Mouse (Mus musculus): Measurements from ENCODE around the gene Herc6. TPM values are rescaled to one million over a fixed set of nuclear protein-coding genes. Genes with fewer than 3 reads are reported as not detected.
"Not testable (repeated sequence)": the region's sequence is repeated elsewhere in the genome, so short reads cannot be mapped to it uniquely, and the experiment has no call there.

Gene Herc6
- total RNA-seq, 2 experiments from 2014 or later, result 12.4 to 18.6 TPM

DNA sequence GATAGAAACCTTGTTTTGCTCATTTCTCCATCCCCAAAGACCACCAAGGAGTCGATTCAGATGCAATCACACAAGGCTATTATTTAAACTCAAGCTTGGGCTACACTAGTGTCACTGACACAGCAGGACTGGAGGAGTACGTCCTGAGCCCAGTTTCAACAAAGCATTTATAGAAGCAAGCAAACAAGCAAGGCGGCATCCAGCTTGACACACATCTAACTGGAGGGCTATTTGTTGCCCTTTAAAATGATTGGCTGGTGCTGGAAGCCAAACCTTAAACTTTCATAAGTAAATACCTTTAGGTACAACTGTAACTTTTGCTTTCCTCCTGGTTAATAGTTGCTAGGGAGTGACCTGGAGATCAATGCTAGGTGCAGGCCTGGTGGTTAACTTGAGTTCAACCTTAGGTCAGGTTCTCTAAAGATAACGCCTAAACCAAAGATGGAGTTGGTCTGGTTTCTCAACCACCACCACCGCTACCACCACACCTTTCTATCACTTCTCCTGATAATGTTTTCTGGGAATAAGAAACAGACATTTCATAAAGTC, 39.8 kb upstream of the Herc6 start:
- DNase-seq (ENCODE audit: extremely low spot score in 1 of 2, low spot score in 2 of 2), result no peak
- no peak for TF ChIP-seq CTCF (IDR thresholded peaks at IDR 0.05)
- intact Hi-C loops (cut with DNase I), result no loop called here
- no peak overlapping the region for H3K4me3 ChIP-seq
- H3K27ac ChIP-seq, result no peak overlapping the region

DNA sequence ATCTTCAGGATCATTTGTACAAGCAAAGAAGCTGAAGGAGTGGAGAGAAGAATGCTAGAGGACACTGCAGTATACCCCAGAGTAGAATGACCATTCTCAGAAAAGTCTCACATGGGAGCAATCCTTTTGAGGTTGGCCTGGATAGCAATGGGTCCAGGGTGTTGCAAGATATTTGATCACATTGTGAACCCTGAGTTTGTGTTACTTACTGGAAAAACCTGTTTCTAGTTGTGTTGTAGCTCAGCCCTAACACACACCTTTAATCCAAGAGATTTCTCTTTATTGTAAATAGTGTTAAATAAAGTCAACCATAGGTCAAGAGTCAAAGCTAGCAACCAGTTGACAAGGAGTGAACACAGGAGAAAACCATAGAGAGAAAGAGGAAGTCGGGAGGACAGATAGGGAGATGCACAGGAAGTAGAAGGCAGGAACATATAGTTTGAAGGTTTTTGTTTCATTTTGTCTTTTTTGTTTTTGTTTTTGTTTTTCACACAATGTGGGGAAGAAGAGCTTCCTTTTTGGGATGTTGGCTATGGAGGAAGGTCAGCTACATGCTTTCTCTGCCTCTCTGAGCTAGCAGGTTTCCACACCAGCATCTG, 39.0 kb upstream of the Herc6 start:
- DNase-seq (ENCODE audit: extremely low spot score in 1 of 2, low spot score in 2 of 2), result no peak
- no peak overlapping the region for H3K27ac ChIP-seq
- no peak overlapping the region for H3K4me3 ChIP-seq
- intact Hi-C loops (cut with DNase I), result no loop called here
- no peak for TF ChIP-seq CTCF (IDR thresholded peaks at IDR 0.05)

DNA sequence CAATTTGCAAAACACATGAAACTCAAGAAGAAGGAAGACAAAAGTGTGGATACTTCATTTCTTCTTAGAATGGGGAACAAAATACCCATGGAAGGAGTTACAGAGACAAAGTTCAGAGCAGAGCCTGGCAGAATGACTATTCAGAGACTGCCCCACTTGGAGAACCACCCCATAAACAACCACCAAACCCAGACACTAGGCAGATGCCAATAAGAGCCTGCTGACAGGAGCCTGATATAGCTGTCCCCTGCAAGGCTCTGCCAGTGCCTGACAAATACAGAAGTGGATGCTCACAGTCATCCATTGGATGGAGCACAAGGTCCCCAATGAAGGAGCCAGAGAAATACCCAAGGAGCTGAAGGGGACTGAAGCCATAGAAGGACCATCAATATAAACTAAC, 37.2 kb upstream of the Herc6 start:
- H3K27ac ChIP-seq; intact Hi-C loops (cut with DNase I); DNase-seq (ENCODE audit: extremely low spot score in 1 of 2, low spot score in 2 of 2); H3K4me3 ChIP-seq: not testable (repeated sequence)

DNA sequence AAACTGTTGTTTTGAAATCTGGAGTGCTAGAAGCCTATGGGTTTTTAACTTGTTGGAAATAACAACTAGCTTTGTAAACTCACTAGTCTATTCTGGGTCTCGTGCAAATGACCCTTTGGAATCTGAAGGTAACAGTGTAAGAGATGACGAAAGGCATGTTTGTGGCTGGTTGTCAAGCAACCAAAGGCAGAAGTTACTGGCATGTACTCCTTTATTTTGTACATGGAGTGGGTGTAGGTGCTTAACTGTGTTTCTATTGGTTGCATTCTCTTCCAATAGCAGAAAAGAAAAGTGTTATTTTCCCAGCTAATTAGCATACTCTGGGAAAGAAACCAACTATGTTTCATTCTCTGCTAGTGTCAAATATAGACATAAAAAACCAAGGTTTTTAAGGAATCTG, 35.9 kb upstream of the Herc6 start:
- H3K27ac ChIP-seq, result no peak overlapping the region
- no peak for DNase-seq (ENCODE audit: extremely low spot score in 1 of 2, low spot score in 2 of 2)
- no peak for TF ChIP-seq CTCF (IDR thresholded peaks at IDR 0.05)
- H3K4me3 ChIP-seq, result no peak overlapping the region
- intact Hi-C loops (cut with DNase I), result no loop called here

DNA sequence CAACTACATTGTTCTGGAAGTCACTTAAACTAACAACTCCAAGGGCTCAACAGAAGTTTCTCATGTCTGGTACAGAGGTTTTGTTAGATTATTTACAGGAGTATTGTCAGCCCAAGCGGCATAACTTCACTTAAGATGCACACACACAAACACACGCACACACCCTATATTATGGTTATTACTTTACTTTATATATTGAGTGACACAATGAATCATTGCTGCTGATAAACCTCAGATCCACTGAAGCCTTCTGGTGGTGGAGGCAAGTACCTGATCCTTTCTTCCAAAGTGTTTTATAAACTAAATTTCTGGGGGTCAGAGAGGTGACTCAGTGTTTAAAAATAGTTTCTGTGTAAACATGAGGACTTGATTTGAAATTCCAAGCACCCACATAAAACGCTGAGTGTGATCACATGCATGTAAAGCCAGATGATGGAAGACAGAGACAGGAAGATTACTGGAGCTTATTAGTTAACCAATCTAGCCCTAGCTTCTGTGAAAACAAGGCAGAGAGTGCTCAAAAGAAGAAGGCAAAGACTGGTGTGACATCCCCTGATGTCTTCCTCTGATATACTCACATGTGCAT, 29.5 kb upstream of the Herc6 start:
- no peak for DNase-seq (ENCODE audit: extremely low spot score in 1 of 2, low spot score in 2 of 2)
- no peak overlapping the region for H3K27ac ChIP-seq
- no peak overlapping the region for H3K4me3 ChIP-seq
- intact Hi-C loops (cut with DNase I), result no loop called here
- no peak for TF ChIP-seq CTCF (IDR thresholded peaks at IDR 0.05)

DNA sequence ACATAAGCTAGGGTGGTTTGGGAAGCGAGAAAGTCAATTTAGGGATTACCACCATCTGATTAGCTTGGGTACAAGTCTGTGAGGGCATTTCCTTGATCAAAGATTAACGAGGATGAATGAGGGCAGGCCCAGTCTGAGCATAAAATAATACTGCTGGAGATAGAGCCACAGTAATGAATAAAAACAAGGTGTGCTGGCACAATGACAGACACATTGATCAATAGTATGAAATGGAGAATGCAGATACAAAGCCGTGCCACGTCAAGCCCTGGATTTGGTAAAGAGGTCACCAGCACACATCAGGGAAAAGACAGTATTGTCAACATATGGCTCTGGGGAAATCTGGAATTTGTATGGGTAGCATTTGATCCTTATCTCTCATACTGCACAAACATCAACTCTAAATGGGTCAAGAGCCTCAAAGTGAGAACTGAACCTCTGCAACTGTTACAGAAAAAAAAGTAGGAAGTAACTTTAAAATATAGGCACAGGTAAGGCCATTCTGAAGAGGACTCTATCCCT, 22.9 kb upstream of the Herc6 start:
- H3K4me3 ChIP-seq, result no peak overlapping the region
- no peak overlapping the region for H3K27ac ChIP-seq
- no peak for DNase-seq (ENCODE audit: extremely low spot score in 1 of 2, low spot score in 2 of 2)
- no peak for TF ChIP-seq CTCF (IDR thresholded peaks at IDR 0.05)
- intact Hi-C loops (cut with DNase I), result no loop called here

DNA sequence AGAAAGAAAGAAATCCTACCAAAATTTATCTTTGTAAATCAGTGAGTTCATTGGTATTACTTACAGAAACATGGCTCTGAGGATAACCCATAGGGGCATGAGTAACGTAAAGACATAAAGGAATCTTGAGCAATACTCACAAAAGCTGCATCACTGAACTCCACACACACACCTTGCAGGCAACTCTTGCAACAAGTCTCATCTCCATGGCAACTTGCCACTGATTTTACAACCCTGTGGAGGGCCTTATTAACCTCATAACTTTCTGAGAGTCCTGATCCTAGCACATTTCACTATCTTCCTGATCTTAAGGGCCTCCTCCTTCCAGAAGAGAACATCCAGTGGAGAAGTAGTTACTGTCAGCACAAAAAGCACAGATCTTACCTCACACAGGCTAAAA, 17.3 kb upstream of the Herc6 start:
- intact Hi-C loops (cut with DNase I), result no loop called here
- TF ChIP-seq CTCF (IDR thresholded peaks at IDR 0.05), result no peak
- no peak for DNase-seq (ENCODE audit: extremely low spot score in 1 of 2, low spot score in 2 of 2)
- Histone ChIP-seq H3K27ac (no peak overlapping the region), H3K4me3 (no peak overlapping the region)

DNA sequence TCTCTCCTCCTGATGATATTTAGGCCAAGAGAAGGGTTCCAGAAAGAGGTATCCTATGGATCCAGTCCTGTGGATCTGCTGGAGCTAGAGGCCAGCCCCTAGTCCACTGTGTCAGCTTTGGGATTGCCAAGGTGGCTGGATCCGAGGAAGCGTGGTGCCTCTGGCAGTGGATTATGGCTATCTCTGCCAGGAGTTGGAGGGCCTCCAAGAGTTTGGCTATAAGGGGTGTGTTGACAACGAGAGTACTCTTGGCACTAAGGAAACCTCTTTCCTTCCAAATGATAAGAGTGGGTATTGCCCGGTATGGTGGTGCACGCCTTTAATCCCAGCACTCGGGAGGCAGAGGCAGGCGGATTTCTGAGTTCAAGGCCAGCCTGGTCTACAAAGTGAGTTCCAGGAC, 15.3 kb upstream of the Herc6 start:
- no peak for TF ChIP-seq CTCF (IDR thresholded peaks at IDR 0.05)
- Histone ChIP-seq H3K27ac (no peak overlapping the region), H3K4me3 (no peak overlapping the region)
- intact Hi-C loops (cut with DNase I), result no loop called here
- no peak for DNase-seq (ENCODE audit: extremely low spot score in 1 of 2, low spot score in 2 of 2)

DNA sequence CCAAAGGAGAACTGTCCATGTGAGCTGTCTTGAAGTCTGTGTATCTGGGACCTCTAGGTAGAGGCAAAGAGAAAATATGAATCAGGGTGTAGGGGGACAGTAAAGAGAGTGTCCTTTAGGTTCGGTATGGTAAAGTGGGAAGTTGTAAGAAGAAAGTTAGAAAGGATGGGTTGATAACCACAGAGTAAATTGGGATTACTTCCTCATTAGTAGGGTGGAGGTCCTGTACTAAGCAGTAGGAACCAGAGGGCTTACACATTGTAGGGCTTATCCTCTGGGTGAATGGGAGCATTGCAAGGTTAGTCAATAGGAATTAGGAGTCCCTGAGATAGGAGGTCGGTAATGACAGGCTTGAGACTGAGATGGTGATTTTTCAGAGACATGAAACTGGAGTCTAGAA, 13.2 kb upstream of the Herc6 start:
- DNase-seq (ENCODE audit: extremely low spot score in 1 of 2, low spot score in 2 of 2), result no peak
- intact Hi-C loops (cut with DNase I), result no loop called here
- no peak overlapping the region for H3K27ac ChIP-seq

DNA sequence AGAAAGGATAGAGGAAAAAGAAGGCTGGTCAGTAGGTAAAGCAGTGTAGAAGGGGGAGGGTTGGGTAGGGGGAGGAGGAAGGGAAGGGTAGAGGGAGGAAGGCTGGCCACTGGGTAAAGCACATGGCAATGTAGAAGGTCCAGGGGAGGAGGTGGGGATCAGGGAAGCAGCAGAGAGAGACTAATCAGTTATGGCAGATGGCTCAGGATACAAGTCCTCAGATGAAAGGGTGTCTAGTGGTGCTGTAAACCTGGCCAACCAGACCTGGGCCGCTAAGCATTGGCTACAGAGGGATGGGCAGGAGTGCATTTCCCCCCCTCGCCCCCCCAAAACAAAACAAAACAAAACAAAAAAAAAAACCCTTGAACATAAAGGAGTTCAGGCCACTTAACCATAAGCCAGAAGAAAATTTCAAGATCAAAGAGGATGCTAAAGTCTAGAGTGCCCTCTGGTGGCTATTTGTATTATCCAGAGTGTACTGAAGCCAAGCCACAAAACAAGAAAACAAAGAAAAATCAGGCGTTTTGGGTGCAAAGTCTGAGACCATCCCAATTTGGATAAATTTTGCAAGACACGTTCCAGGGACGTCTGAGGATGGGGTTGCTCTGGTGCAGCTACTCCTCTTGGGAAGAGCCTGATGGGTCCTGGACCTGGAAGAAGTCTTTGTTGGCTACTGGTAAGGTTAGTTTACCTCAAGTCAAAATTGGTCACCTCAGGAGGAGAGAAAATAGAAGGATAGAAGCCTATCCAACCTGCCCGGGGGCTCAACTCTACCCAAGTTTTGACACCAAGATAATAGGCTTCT, 10.4 kb upstream of the Herc6 start:
- peak; percentile 30 to 31 for DNase-seq (ENCODE audit: extremely low spot score in 1 of 2, low spot score in 2 of 2)

More for the DNA sequence above, 13.2 kb upstream of the Herc6 start:
- no peak for TF ChIP-seq CTCF (IDR thresholded peaks at IDR 0.05)
- H3K4me3 ChIP-seq, result no peak overlapping the region

DNA sequence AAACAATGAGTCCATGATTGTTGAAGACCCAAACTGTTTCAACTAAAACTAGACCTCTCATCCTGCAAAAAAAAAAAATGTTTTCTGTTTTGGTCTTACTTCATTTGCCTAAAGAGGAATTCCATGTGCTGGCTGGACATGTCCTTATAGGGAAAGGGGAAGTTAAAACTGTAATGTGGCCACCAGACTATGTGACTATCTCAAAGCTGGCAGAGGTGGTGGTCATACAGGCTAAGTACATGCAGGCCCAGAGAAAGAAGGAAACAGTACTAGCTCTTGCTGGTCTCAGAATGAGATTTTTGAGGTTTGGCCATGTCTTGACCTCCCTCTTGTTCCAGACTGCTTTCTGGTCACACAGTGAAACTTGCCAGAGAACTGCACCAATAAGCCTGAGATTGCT, 9.2 kb upstream of the Herc6 start:
- Histone ChIP-seq H3K27ac (no peak overlapping the region), H3K4me3 (no peak overlapping the region)
- intact Hi-C loops (cut with DNase I), result loop anchor here (10.0 kb wide), 1 partner anchor 647 kb away; the partner anchor contains the start of genes Nt5c3 and Vmn1r4
- no peak for DNase-seq (ENCODE audit: extremely low spot score in 1 of 2, low spot score in 2 of 2)
- no peak for TF ChIP-seq CTCF (IDR thresholded peaks at IDR 0.05)

More for the DNA sequence above, 10.4 kb upstream of the Herc6 start:
- Histone ChIP-seq H3K27ac (no peak overlapping the region), H3K4me3 (no peak overlapping the region)
- intact Hi-C loops (cut with DNase I), result loop anchor here (1.0 to 10.0 kb wide), 3 partner anchors 139 to 762 kb away; partner anchors contain the start of genes Nt5c3 and Vmn1r4
- TF ChIP-seq CTCF (IDR thresholded peaks at IDR 0.05), result peak; percentile 76

DNA sequence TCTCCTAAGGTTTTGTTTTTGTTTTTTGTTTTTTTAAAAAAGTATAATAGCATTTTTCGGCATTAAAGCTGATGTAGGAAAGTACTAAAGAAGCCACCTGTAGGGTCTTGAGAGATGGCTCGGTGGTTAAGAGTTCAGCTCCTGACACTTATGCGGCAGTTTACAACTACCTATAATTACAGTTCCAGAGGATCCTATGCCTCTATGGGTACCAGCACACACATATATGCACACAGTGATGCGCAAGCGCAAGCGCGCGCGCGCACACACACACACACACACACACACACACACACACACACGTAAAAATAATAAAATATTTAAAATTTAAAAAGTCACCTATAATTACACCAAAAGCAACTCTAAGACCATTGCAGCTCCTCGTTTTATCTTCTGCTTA, 795 bp downstream of the Herc6 start:
- no peak for DNase-seq (ENCODE audit: extremely low spot score in 1 of 2, low spot score in 2 of 2)
- intact Hi-C loops (cut with DNase I), result loop anchor here (2.0 to 5.0 kb wide), 2 partner anchors 47 to 121 kb away; partner anchors contain the start of genes Lancl2 and Ppm1k
- TF ChIP-seq CTCF (IDR thresholded peaks at IDR 0.05), result no peak
- Histone ChIP-seq H3K27ac (no peak overlapping the region), H3K4me3 (peak overlapping the region; percentile 91)

Measured in left cerebral cortex, adult 2 months (tissue).